Mouse (Mus musculus) retina, embryonic 14.5 days (tissue): ENCODE measurements around the gene Elavl2.

Experiments used
- DNase-seq: peaks from one replicate; pipeline ENCODE4 v3.0.0-alpha.2; 2015; ENCODE audit warnings: low spot score

Gene Elavl2

DNA sequence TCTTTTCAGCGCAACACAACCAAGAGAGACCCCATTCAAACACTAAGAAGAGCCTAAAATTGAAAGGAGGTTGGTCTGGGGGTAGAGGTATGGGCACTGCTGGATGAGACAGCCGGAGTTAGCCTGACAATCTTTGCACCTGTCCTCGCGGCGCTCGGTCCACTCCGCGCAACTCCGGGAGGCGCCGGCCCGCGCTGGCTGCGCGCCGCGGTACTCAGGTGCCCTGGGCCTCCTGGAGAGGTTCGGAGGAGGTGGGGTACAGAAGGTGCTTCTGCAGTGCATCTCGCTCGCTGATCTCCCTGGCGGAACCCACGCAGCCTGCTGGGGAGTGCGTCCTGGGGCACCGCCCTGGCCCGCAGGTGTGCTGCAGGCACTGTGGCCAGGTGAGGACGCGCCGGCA, at the start of gene Elavl2:
Gene Elavl2 (minus strand): TSS at position 363 of the 400 bp plus-strand sequence.
- peak; percentile 7 for DNase-seq

GRCm38 (mm10) chr4:91447887-91448286, 47.3 kb upstream of the Elavl2 start:
- DNase-seq, result no peak

DNA sequence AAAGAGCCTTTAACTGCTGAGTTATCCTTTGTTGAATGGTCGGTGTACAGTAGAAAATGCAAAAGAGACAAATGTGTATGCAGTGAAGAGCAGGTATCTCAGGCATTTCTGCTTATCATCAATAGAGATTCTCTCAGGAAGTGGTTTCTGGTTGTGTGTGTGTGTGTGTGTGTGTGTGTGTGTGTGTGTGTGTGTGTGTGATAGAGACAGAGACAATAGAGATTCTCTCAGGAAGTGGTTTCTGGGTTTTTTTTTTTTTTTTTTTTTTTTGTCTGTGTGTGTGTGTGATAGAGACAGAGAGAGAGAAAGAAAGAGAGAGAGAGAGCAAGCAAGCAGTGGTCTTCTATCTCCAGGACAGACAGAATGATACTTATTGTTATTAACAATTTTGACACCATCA, 15.0 kb upstream of the Elavl2 start:
- DNase-seq, result no peak

- no peak for DNase-seq
Observed at GRCm38 (mm10) chr4:91405047-91405446, 4.5 kb upstream of the Elavl2 start.

DNA sequence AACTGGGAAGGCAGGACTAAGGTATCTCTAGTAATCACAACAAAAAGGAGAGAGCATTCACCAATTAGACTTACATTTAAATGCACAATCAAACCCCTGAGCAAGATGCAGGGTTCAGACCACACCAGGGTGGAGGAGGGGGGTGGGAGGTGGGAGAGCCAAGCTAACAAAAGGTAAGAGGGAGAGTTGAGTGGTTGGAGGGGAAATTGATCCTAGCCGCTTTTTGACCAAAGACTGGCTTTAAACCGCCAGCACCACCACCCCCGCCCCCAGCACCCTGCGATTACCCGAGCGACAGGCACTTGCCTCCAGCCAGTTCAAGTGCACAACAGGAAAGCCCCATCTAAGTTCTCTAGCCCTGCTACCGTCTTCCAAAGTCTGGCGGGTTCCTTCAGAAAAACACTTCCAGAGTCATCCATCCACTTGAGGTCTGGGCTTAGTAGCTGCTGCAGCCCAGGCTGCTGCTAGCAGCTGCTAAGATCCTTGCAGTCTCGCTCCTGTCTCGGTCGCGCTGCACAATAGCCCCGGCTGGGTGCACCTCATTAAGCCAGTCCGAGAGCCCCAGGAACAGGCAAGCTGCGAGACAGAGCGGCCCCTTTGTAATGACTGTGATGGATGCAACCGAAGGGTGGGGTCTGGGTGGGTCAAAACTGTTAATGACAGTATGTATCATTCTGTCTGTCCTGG, 932 bp downstream of the Elavl2 start:
- DNase-seq, result peak; percentile 69

DNA sequence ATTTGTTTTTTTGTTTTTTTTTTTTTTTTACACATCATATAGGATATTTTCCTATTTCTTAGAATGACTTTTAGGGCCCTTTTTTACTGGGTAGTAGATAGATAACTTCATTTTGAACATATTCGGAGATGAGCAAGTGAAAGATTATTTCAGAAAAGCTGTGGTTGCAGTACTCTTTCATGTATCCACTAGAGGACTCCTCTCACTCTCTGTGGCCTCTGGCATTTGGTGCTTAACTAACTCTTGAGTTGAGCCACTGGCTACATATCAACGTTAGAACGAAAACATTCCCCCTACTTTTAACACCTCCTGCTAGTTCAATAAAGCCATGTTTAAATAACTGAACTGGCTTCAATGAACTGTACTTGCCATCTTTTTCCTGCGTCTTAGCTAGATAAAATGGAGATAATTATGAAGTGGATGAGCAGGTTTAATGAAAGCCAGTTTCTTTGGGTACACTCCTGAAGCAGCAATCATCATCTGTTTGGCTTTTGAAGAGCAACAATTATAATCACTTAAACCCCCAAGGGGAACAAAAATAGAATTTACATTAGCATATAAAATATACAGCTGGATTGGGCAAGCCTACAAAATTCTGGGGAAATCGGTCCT, 8.5 kb downstream of the Elavl2 start:
- DNase-seq, result no peak

DNA sequence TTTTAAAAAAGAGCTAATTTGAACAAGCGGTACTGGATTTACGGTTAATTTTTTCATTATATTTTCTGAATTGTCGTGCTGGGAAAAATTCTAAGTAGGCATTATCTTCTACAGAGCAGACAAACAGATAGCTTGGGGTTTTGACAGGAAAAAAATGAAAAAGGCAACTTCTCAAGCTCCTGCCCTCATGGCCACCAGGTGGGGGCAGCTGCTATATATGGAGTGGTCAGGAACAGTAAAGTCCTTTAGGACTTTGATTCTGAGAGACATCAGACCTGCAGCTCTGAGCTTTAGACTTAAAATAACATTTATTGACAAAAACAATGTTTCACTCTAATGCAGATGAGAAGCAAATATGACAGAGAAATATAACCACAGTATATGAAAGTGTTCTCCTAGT, 12.9 kb downstream of the Elavl2 start:
- no peak for DNase-seq

GRCm38 (mm10) chr4:91381201-91381627, 19.4 kb downstream of the Elavl2 start:
- peak; percentile 41 for DNase-seq

DNA sequence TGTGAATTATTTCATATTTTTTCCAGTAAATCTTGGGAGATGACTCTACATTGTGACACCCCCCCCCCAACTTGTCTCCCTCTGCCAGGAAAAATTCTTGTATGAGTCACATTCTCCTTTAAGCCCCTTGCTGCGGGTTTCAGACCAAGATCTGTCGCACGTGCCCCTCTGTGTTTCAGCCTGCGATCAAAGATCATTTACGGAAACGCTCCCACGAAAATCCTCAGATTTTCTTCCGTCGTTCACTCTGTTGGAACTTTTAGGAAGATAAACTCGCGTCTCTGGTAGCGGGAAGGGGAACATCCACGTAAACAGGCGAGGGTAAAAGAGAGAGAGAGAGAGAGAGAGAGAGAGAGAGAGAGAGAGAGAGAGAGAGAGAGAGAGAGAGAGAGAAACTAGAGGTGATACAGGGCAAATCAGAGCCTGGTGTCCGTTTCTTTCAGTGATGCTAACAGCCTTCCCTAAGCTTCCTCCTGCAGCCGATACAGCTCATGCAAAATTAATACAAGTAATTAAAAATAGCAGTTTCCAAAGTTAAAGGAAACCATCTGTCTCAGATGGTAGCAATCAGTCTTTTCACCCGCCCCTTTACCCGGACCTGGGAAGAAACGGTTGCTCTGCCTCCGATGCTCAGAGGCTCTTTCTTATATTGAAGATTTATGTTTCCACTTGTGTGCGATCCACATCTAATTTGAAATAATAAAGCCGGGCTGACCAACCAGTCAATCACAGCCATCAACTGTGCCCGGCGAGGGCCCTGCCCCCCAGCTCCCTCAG, 20.1 kb downstream of the Elavl2 start:
- DNase-seq, result peak; percentile 21

DNA sequence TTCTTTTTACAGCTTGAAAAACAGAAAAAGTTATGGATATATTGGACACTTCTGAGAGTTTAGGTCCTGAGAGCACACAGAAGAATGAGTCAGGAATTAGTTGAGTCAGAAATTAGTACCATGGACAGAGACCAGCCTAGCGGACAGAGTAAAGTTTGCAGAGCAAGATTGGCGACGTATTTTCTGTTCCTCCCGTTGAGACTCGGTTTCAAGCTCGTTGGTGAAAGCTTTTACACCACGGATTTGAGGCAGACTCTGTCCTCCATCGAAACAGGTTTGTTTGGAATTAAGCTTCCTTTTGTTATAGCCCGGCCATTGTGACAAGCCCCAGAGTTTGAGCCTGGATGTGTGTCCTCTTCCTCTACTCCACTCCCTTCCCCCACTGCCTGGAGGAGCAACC, 21.0 kb downstream of the Elavl2 start:
- peak; percentile 73 for DNase-seq

GRCm38 (mm10) chr4:91376317-91376910, 24.2 kb downstream of the Elavl2 start:
- peak; percentile 97 for DNase-seq

DNA sequence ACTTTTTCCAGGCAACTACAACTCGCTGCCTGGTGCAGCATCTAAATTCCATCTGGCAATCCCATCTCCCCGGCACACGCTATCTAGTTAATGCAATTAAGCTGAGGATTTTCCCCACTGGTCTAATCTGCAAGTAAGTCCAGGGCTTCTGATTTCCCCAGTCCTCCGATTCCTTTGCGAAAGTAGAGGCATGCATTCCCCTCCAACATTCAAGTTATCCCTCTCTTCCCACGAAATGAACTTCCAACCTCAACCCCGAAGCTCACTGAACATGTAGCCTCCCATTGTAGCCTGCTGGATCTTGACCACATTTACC, 25.3 kb downstream of the Elavl2 start:
- DNase-seq, result peak; percentile 69

- peak; percentile 72 for DNase-seq
Observed at GRCm38 (mm10) chr4:91374571-91375371, 25.8 kb downstream of the Elavl2 start.

- peak; percentile 17 for DNase-seq
Observed at GRCm38 (mm10) chr4:91372844-91373243, 27.7 kb downstream of the Elavl2 start.

- DNase-seq, result peak; percentile 80
Observed at GRCm38 (mm10) chr4:91371819-91372215, 28.8 kb downstream of the Elavl2 start.

DNA sequence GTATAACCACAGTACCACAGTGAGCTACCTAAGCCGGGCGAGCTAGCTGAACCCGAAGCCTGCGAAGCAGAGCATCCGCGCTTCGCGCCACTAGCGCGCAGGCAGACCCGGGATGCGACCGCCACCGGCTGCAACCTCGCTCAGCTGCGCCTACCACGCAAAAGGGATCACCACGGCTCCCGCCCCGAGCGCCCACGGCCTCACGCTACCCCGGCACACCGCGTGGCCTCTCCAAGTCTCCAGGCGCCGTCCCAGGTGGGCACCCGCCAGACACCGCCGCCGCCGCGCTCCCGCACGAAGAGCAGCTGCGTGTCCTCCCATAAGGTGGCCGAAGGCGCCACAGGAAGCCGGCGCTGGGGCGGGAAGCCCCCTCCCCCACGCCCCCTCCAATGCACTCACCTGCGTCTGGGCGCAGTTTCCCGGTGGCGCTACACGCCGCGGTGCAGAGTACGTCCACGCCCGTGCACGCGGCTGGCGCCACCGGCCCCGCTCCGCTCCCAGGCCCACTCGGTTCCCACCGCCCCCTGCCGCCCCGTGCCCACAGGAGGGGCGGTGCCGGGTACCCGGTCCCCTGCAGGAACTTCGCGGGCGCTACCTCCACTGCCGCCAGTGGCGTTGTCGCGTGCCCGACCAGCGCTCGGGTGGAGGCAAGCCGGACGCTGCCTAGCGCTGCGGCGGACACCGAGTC, 29.3 kb downstream of the Elavl2 start:
- no peak for DNase-seq

DNA sequence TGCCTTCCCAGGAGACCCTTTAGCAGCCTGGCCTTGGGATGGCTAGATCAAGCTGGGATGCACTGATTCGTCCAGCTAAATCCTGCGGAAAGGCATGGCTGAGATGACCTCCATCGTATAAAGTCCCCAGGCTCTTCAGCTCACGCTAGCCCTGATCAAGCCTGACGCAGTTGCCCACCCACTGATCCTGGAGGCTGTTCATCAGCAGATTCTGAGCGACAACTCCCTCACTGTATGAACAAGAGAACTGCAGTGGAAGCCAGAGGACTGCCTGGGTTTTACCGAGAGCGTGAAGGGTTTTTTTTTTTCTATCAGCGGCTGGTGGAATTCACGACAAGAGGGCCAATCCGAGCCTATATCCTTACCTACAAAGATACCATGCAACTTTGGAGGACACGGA, 35.3 kb downstream of the Elavl2 start:
- DNase-seq, result peak; percentile 24

- no peak for DNase-seq
Observed at GRCm38 (mm10) chr4:91363963-91364362, 36.6 kb downstream of the Elavl2 start.

DNA sequence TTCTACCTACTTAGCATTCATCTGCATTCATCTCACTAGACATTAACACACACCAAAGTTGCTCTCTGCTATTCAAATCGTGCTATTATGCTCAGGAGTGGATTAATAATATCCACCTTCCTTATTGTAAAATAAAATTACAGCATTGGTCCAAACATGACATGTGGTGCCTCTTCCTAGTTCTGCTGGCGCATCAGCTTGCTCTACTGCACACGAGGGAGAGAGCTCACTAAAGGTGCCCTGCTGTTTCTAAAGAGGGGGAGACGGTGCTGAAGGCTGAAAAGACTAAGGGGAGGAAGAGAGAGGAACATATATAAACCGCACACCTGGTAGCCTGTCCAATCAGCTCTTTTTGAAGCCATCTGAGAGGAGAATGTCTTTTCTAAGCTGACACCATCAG, 38.1 kb downstream of the Elavl2 start:
- DNase-seq, result no peak

DNA sequence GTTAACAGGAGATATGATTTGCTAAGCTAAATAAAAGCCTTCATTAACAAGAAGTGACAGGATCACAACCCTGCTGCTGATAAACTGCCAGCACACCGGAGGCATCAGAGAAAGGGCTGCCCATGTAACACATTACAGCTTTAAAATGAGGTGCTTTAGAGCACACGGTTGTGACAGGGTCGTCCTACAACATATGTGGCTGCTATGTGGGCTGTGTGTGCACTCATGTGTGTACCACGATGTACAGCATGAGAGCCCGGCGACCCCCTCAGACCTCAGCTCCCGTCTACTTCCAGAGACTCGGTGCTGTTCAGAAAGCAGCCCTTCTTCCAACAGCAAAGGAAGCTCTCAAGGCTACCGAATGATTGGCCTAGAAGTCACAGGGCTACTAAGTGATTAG, 47.4 kb downstream of the Elavl2 start:
- no peak for DNase-seq

DNA sequence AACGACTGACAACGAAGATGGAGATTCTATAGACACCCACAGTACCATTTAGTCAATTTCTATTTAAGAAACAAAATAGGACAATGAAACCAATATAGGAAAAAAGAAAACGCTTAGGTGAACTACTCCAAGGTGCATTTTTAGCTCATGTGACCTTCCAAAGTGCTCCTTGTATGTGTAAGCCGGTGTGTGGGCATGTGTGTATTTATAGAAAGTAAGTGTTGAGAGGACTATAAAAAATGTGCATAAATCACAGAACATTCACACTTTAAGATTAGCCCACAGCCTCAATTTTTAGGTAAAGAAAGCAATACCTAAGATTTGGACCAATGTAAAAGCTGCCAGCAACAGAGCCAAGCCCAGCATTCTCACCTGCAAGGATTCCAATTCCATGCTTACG, 51.0 kb downstream of the Elavl2 start:
- no peak for DNase-seq
